Mouse (Mus musculus) frontal cortex, adult (tissue): Measurements from ENCODE around the gene Idh2.

ENCODE experiments used
- ATAC-seq: cut with Nextera tagmentation; 2 replicates; pipeline ENCODE4 v1.9.2; 2017; ENCODE audit warnings: mild to moderate bottlenecking, moderate library complexity, mixed read lengths; ENCODE audit not compliant: low TSS enrichment

Gene Idh2

GRCm38 (mm10) chr7:80123115-80123514 lies 7.9 kb upstream of the Idh2 start:
- no peak for ATAC-seq

GRCm38 (mm10) chr7:80121083-80121482 lies 5.9 kb upstream of the Idh2 start:
- no peak for ATAC-seq

- ATAC-seq = peak; percentile 39; the same call in 1 of the 2 replicates
Observed at GRCm38 (mm10) chr7:80119198-80119597, 4.0 kb upstream of the Idh2 start.

- no peak for ATAC-seq
Observed at GRCm38 (mm10) chr7:80116158-80116557, 966 bp upstream of the Idh2 start.

- ATAC-seq = peak; percentile 51
Observed at GRCm38 (mm10) chr7:80114451-80115223, 555 bp downstream of the Idh2 start.

- ATAC-seq = no peak
Observed at GRCm38 (mm10) chr7:80113989-80114388, 1.2 kb downstream of the Idh2 start.

- 0 out of 2 replicates have a peak, but pooled peaks have one; percentile 17 for ATAC-seq
Observed at GRCm38 (mm10) chr7:80111066-80112045, 3.8 kb downstream of the Idh2 start.

- no peak for ATAC-seq
Observed at GRCm38 (mm10) chr7:80106441-80106840, 8.8 kb downstream of the Idh2 start.

- ATAC-seq = no peak
Observed at GRCm38 (mm10) chr7:80105637-80106390, 9.4 kb downstream of the Idh2 start.

GRCm38 (mm10) chr7:80103335-80103734 lies 11.9 kb downstream of the Idh2 start:
- ATAC-seq = no peak

GRCm38 (mm10) chr7:80098389-80098976 lies 16.7 kb downstream of the Idh2 start:
- ATAC-seq = no peak

- ATAC-seq = no peak
Observed at GRCm38 (mm10) chr7:80095598-80096309, 19.4 kb downstream of the Idh2 start.

GRCm38 (mm10) chr7:80094481-80094880 lies 20.7 kb downstream of the Idh2 start:
- no peak for ATAC-seq

- peak; percentile 58 for ATAC-seq
Observed at GRCm38 (mm10) chr7:80092351-80093046, 22.7 kb downstream of the Idh2 start.

- ATAC-seq = no peak
Observed at GRCm38 (mm10) chr7:80091866-80092210, 23.4 kb downstream of the Idh2 start.

GRCm38 (mm10) chr7:80091004-80091865 lies 24.0 kb downstream of the Idh2 start:
- no peak for ATAC-seq

GRCm38 (mm10) chr7:80090191-80091003 lies 24.8 kb downstream of the Idh2 start:
- ATAC-seq = no peak

- no peak for ATAC-seq
Observed at GRCm38 (mm10) chr7:80088191-80088590, 27.0 kb downstream of the Idh2 start.
